ENCODE assay signal across 39 mouse cellular contexts in the genomic region with DNA sequence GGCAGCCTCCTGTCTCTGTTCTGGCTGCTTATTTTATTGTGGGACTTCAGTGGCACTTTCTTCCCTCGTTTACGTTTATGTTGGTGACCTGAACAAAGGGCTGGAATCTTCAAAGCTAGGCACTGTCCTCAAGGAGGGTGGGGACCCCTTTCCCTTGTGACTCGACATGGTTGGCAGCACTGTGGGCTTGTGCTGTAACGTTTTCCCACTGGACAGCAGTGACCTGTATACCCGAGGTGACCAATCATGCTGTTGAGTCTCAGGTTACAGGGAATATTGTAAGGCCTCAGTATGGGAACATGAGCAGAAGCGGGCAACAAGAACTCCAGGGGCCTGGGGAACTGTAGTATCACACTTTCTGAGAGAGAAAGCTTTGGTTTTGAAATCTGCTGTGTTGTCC. TPM values are rescaled to one million over a fixed set of nuclear protein-coding genes. Genes with fewer than 3 reads are reported as not detected.
"Had no signal": no experiment of that assay in that cellular context is flagged by ENCODE, and none has a peak within 500 bp of the region (broad histone marks: within the 10 kb centered on the region; RNA-seq: fewer than 3 reads in every experiment).

No protein-coding gene starts in this region.

- DNase-seq: gastrocnemius, adult 2 months; gastrocnemius, postnatal 10 days; gastrocnemius, postnatal 25 days; heart, adult 18-20 months; heart, postnatal 10 days; heart, postnatal 4 days; kidney, adult 2 months; kidney, adult 9 months; kidney, postnatal 36 days; liver; liver, embryonic 13.5 days; liver, postnatal 0 days had no signal

- H3K27ac ChIP-seq: gastrocnemius, adult 2 months; heart, embryonic 10.5 days; hindbrain, embryonic 10.5 days; hindbrain, embryonic 12.5 days; hindbrain, embryonic 14.5 days; intestine, embryonic 15.5 days; limb, embryonic 10.5 days; limb, embryonic 12.5 days; liver, embryonic 13.5 days; liver, embryonic 15.5 days had no signal

- H3K4me1 ChIP-seq: heart, embryonic 10.5 days; heart, embryonic 12.5 days; hindbrain, embryonic 10.5 days; hindbrain, embryonic 12.5 days; intestine, embryonic 15.5 days; limb, embryonic 10.5 days; limb, embryonic 12.5 days; liver, embryonic 13.5 days; liver, embryonic 15.5 days had no signal

- H3K4me2 ChIP-seq: heart, embryonic 12.5 days; hindbrain, embryonic 12.5 days; hindbrain, embryonic 14.5 days; intestine, embryonic 15.5 days; limb, embryonic 12.5 days; liver, embryonic 11.5 days; liver, embryonic 13.5 days; liver, embryonic 15.5 days had no signal

- ATAC-seq: forebrain, embryonic 16.5 days; hindbrain, embryonic 16.5 days; inflammation-experienced regulatory T-cells, adult 6 months; intestine, embryonic 15.5 days; intestine, postnatal 0 days; liver, postnatal 0 days had no signal

- H3K27me3 ChIP-seq: heart, embryonic 12.5 days; hindbrain, embryonic 12.5 days; intestine, embryonic 15.5 days; limb, embryonic 12.5 days; liver, embryonic 13.5 days; liver, embryonic 15.5 days had no signal

- H3K9me3 ChIP-seq: heart, embryonic 10.5 days; heart, embryonic 12.5 days; hindbrain, embryonic 10.5 days; hindbrain, embryonic 12.5 days; intestine, embryonic 15.5 days; limb, embryonic 10.5 days; limb, embryonic 12.5 days; liver, embryonic 13.5 days; liver, embryonic 15.5 days had no signal

- H3K9ac ChIP-seq: heart, embryonic 12.5 days; hindbrain, embryonic 12.5 days; hindbrain, embryonic 14.5 days; intestine, embryonic 15.5 days; limb, embryonic 12.5 days; liver, embryonic 13.5 days; liver, embryonic 15.5 days; liver, postnatal 0 days had no signal

- H3K4me3 ChIP-seq: gastrocnemius, adult 2 months; heart, embryonic 10.5 days; heart, embryonic 12.5 days; hindbrain, embryonic 10.5 days; hindbrain, embryonic 12.5 days; intestine, embryonic 15.5 days; limb, embryonic 10.5 days; limb, embryonic 12.5 days; liver, embryonic 13.5 days; liver, embryonic 15.5 days had no signal

RNA-seq across cellular contexts. Expression of gene Zdhhc11, which starts 9.0 kb away (rescaled TPM):
- total RNA-seq: gastrocnemius, adult 2 months; gastrocnemius, postnatal 10 days; gastrocnemius, postnatal 25 days; gastrocnemius, postnatal 4 days; granulocyte monocyte progenitor cell, adult 5-6 weeks; heart, adult 18-20 months; heart, adult 8-10 months; heart, postnatal 10 days; heart, postnatal 25 days; heart, postnatal 4 days; layer of hippocampus, postnatal 10 days; layer of hippocampus, postnatal 25 days; left cerebral cortex, adult 8-10 months; left cerebral cortex, postnatal 10 days; left cerebral cortex, postnatal 36 days had no signal
- polyA plus RNA-seq: forebrain, embryonic 16.5 days; frontal cortex, adult 2 months; heart, embryonic 10.5 days; heart, embryonic 12.5 days; heart, embryonic 14.5 days; heart, embryonic 16.5 days; hindbrain, embryonic 10.5 days; hindbrain, embryonic 12.5 days; hindbrain, embryonic 14.5 days; hindbrain, embryonic 16.5 days; inflammation-experienced regulatory T-cells, adult 6 months; intestine, embryonic 15.5 days; intestine, postnatal 0 days; kidney, adult 2 months; limb, embryonic 10.5 days; limb, embryonic 12.5 days; limb, embryonic 14.5 days; liver, embryonic 11.5 days; liver, embryonic 13.5 days; liver, embryonic 15.5 days; liver, postnatal 0 days had no signal

RNA-seq across cellular contexts. Expression of gene Tppp, which starts 54.5 kb away (rescaled TPM):
- total RNA-seq: granulocyte monocyte progenitor cell, adult 5-6 weeks had no signal
